Mouse (Mus musculus) liver, embryonic 15.5 days (tissue): ENCODE data around the gene Fcna. TPM values are rescaled to one million over a fixed set of nuclear protein-coding genes. Genes with fewer than 3 reads are reported as not detected.
A peak's percentile ranks its signal among the peaks of the same experiment; 100 is the strongest.

Experiments
- ATAC-seq: fragments of 200-750 bp; cut with Nextera tagmentation; 2 replicates; pipeline ENCODE4 v1.8.0; 2017; ENCODE audit warnings: moderate number of reproducible peaks, mild to moderate bottlenecking, moderate library complexity; ENCODE audit not compliant: insufficient read depth
- H3K27ac ChIP-seq: fragments of 300-500 bp; sonication (generic); replicated peaks from 2 replicates; pipeline ENCODE4 v1.5.1; 2015; ENCODE audit warnings: mild to moderate bottlenecking, inconsistent platforms
- H3K27me3 ChIP-seq: fragments of 300-500 bp; sonication (generic); 2 replicates; pipeline ENCODE4 v1.6.1; 2015; ENCODE audit warnings: mild to moderate bottlenecking, inconsistent platforms
- H3K36me3 ChIP-seq: fragments of 300-500 bp; sonication (generic); replicated peaks from 2 replicates; pipeline ENCODE4 v1.6.1; 2015; ENCODE audit warnings: moderate library complexity, mild to moderate bottlenecking, inconsistent platforms
- H3K4me1 ChIP-seq: fragments of 300-500 bp; sonication (generic); replicated peaks from 2 replicates; pipeline ENCODE4 v1.6.1; 2015; ENCODE audit warnings: inconsistent platforms
- H3K4me2 ChIP-seq: fragments of 300-500 bp; sonication (generic); 2 replicates; pipeline ENCODE4 v1.6.1; 2015; ENCODE audit warnings: moderate library complexity, mild to moderate bottlenecking, inconsistent platforms
- H3K4me3 ChIP-seq: fragments of 300-500 bp; sonication (generic); replicated peaks from 2 replicates; pipeline ENCODE4 v1.5.1; 2015; ENCODE audit warnings: mild to moderate bottlenecking, inconsistent platforms
- H3K9ac ChIP-seq: fragments of 300-500 bp; sonication (generic); 2 replicates; pipeline ENCODE4 v1.6.1; 2015; ENCODE audit warnings: moderate library complexity, mild to moderate bottlenecking, inconsistent platforms
- H3K9me3 ChIP-seq: fragments of 300-500 bp; sonication (generic); replicated peaks from 2 replicates; pipeline ENCODE4 v1.6.1; 2016; ENCODE audit warnings: inconsistent platforms
- WGBS: fragments of 180-500 bp; shearing (Covaris S2); methylation state at CpG from one replicate; pipeline ENCODE4 v1.1.7; 2015; ENCODE audit warnings: mixed read lengths; ENCODE audit not compliant: insufficient replicate concordance; 5-methylcytosine and 5-hydroxymethylcytosine counted together
- polyA plus RNA-seq: library from polyadenylated mRNA; unstranded; fragments of >200 nt; fragmentation: Nextera tagmentation; extraction: Ambion mirVana; gene quantifications from 2 replicates; pipeline ENCODE4 v1.2.1, GENCODE M21; 2015

Fcna gene
- polyA plus RNA-seq, 1 experiment from 2014 or later, result 70.4 TPM

- ATAC-seq, result no peak
- Histone ChIP-seq H3K4me1 (peaks cover 45% of the 10 kb centered on the region), H3K27ac (no peak overlapping the region), H3K4me2 (no peak overlapping the region), H3K27me3 (peaks cover 33% of the 10 kb centered on the region), H3K36me3 (peaks cover 48% of the 10 kb centered on the region), H3K9ac (no peak overlapping the region), H3K4me3 (no peak overlapping the region), H3K9me3 (no peaks in the 10 kb centered on the region)
- WGBS, result 54% methylated on average over 4 of the region's 4 CpGs
Measured at GRCm38 (mm10) chr2:25583571-25583970, 44.3 kb downstream of the Fcna start.

GRCm38 (mm10) chr2:25583120-25583481, 44.7 kb downstream of the Fcna start:
- Histone ChIP-seq H3K4me1 (peaks cover 50% of the 10 kb centered on the region), H3K9ac (no peak overlapping the region), H3K27me3 (peaks cover 38% of the 10 kb centered on the region), H3K27ac (no peak overlapping the region), H3K9me3 (no peaks in the 10 kb centered on the region), H3K4me3 (no peak overlapping the region), H3K4me2 (no peak overlapping the region), H3K36me3 (peaks cover 45% of the 10 kb centered on the region)
- ATAC-seq, result no peak
- WGBS, result 73% methylated on average over 6 of the region's 6 CpGs

- H3K4me2 ChIP-seq, result no peak overlapping the region
- WGBS, result 39% methylated on average over 12 of the region's 12 CpGs
- H3K4me3 ChIP-seq, result no peak overlapping the region
- peaks cover 39% of the 10 kb centered on the region for H3K36me3 ChIP-seq
- H3K4me1 ChIP-seq, result peaks cover 55% of the 10 kb centered on the region
- H3K27me3 ChIP-seq, result peaks cover 43% of the 10 kb centered on the region
- no peaks in the 10 kb centered on the region for H3K9me3 ChIP-seq
- H3K27ac ChIP-seq, result no peak overlapping the region
- ATAC-seq, result no peak
- H3K9ac ChIP-seq, result peak overlapping the region; percentile 2; the same call in 1 of the 2 replicates
Measured at GRCm38 (mm10) chr2:25582466-25583119, 45.2 kb downstream of the Fcna start.

GRCm38 (mm10) chr2:25581901-25582301, 45.9 kb downstream of the Fcna start:
- 6% methylated on average over 6 of the region's 6 CpGs for WGBS
- peaks cover 62% of the 10 kb centered on the region for H3K4me1 ChIP-seq
- no peak overlapping the region for H3K4me3 ChIP-seq
- peak overlapping the region; percentile 60 for H3K4me2 ChIP-seq
- H3K9me3 ChIP-seq, result no peaks in the 10 kb centered on the region
- H3K9ac ChIP-seq, result no peak overlapping the region
- peaks cover 35% of the 10 kb centered on the region for H3K36me3 ChIP-seq
- ATAC-seq, result no peak
- 0 out of 2 replicates have a peak overlapping the region, but pooled peaks have one; percentile 29 for H3K27ac ChIP-seq
- H3K27me3 ChIP-seq, result peaks cover 50% of the 10 kb centered on the region

DNA sequence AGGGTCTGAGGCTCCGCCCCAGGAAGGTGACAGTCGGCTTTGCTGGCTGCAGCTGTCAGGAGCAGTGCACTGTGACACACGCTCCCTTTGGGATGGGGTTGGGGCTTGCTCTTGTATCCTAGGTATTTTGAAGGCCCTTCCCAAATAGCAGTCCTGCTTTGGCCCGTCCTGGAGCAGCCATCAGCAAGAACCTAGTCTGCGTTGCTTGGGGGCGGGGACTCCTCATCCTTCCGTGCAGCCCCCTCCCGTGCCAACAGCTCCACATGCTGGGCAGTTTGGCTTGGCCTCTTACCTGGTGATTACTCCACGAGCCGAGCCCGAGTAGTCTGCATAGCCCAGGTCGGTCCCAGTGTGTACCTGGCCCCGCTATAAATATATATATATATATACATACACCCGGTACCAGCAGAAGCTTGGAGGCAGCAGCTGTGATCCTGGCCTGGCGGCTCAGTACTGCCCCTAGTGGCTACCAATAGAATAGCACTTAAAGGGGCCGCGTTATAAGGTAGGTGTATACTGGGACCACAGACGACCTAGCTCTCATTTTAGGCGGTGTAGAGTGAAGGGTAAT, 46.5 kb downstream of the Fcna start, which contains the start of gene Ajm1:
Gene Ajm1, minus strand, starts transcription at position 464 of the 571 bp plus-strand sequence.
- peak; percentile 49 for ATAC-seq
- peak within 1 kb of the TSS; percentile 19; the same call in 1 of the 2 replicates for H3K4me3 ChIP-seq
- peaks cover 30% of the 10 kb centered on the region for H3K36me3 ChIP-seq
- 0 out of 2 replicates have a peak within 1 kb of the TSS, but pooled peaks have one; percentile 29 for H3K27ac ChIP-seq
- H3K9me3 ChIP-seq, result no peaks in the 10 kb centered on the region
- peak within 1 kb of the TSS; percentile 60 for H3K4me2 ChIP-seq
- 7% methylated on average over 19 of the region's 19 CpGs for WGBS
- peaks cover 55% of the 10 kb centered on the region for H3K27me3 ChIP-seq
- H3K9ac ChIP-seq, result peak within 1 kb of the TSS; percentile 2; the same call in 1 of the 2 replicates
- H3K4me1 ChIP-seq, result peaks cover 62% of the 10 kb centered on the region

DNA sequence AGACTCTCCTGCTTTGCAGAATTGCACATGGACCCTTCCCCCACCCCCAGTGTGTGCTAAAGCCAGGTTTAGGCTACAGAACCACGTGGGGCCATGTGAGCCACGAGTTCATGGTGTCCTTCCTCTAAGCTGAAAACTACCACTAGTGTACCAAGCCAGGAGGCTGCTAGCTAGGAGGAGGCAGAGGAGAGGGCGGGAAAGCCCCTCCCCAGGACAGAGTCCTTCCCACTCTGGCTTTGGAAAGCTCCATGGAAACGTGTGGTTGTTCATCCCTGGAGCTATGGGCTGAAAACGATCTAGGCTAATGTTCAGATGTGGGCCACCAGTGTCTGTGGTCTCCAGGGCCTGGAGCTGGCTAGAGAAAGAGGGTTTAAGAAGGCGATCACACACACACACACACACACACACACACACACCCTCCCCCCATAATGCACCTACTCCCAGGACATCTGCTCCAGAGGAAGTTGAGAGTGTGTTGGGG, 47.2 kb downstream of the Fcna start:
- Histone ChIP-seq H3K9me3 (no peaks in the 10 kb centered on the region), H3K27me3 (peaks cover 63% of the 10 kb centered on the region), H3K4me3 (no peak overlapping the region), H3K27ac (no peak overlapping the region), H3K36me3 (peaks cover 26% of the 10 kb centered on the region), H3K4me2 (no peak overlapping the region), H3K4me1 (peaks cover 68% of the 10 kb centered on the region), H3K9ac (no peak overlapping the region)
- 19% methylated on average over 6 of the region's 6 CpGs for WGBS
- ATAC-seq, result no peak

GRCm38 (mm10) chr2:25579737-25580460, 47.9 kb downstream of the Fcna start:
- H3K36me3 ChIP-seq, result peaks cover 18% of the 10 kb centered on the region
- no peak overlapping the region for H3K9ac ChIP-seq
- ATAC-seq, result no peak
- H3K4me1 ChIP-seq, result peaks cover 74% of the 10 kb centered on the region
- H3K4me2 ChIP-seq, result no peak overlapping the region; the same call in 1 of the 2 replicates
- H3K9me3 ChIP-seq, result no peaks in the 10 kb centered on the region
- 6% methylated on average over 27 of the region's 27 CpGs for WGBS
- H3K27ac ChIP-seq, result no peak overlapping the region
- peaks cover 67% of the 10 kb centered on the region for H3K27me3 ChIP-seq
- H3K4me3 ChIP-seq, result no peak overlapping the region

- H3K9me3 ChIP-seq, result no peaks in the 10 kb centered on the region
Measured at GRCm38 (mm10) chr2:25578796-25579736, 48.8 kb downstream of the Fcna start.

GRCm38 (mm10) chr2:25577951-25578795, 49.7 kb downstream of the Fcna start:
- no peak for ATAC-seq
- 6% methylated on average over 75 of the region's 75 CpGs for WGBS
- 0 out of 2 replicates have a peak overlapping the region, but pooled peaks have one; percentile 8 for H3K4me3 ChIP-seq
- H3K36me3 ChIP-seq, result peaks cover under 1% of the 10 kb centered on the region; the same call in 1 of the 2 replicates
- no peak overlapping the region for H3K27ac ChIP-seq
- H3K4me1 ChIP-seq, result peaks cover 90% of the 10 kb centered on the region
- H3K9me3 ChIP-seq, result no peaks in the 10 kb centered on the region
- peaks cover 67% of the 10 kb centered on the region for H3K27me3 ChIP-seq
- peak overlapping the region; percentile 38 for H3K4me2 ChIP-seq
- H3K9ac ChIP-seq, result no peak overlapping the region

More at GRCm38 (mm10) chr2:25578796-25579736, 48.8 kb downstream of the Fcna start:
- 6% methylated on average over 77 of the region's 77 CpGs for WGBS
- Histone ChIP-seq H3K9ac (no peak overlapping the region), H3K4me3 (no peak overlapping the region), H3K27ac (no peak overlapping the region), H3K27me3 (peaks cover 67% of the 10 kb centered on the region), H3K36me3 (peaks cover 10% of the 10 kb centered on the region; the same call in 1 of the 2 replicates), H3K4me2 (no peak overlapping the region; the same call in 1 of the 2 replicates), H3K4me1 (peaks cover 81% of the 10 kb centered on the region)
- no peak for ATAC-seq
